21 mouse cellular contexts compared by ENCODE assay signal in the genomic region with DNA sequence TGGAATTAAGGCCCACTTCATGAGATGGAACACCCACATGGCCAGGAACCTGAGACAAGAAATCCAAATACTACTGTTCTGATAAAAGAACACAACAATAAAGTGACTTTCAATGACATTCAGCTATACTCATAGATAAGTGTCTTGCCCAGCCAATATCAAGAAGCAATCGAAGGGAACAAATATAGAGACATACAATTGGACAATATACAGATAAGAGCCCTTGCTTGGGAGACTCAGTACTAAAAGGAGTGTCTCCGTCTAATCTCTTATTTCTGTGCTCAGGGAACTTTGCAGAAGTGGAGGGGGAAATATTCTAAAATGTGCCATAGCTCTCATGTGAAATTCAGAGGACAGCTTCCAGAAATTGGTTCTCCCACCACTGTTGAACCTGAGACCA.
A peak's percentile ranks its signal among the peaks of the same experiment; 100 is the strongest.
DNase-seq lines count a peak whose midpoint lies in the region; ATAC-seq and TF ChIP-seq lines count a peak whose summit lies in the region.
"Had no signal": no experiment of that assay in that cellular context is flagged by ENCODE, and none has a peak within 500 bp of the region (broad histone marks: within the 10 kb centered on the region; RNA-seq: fewer than 3 reads in every experiment).

No protein-coding gene starts in this region.

- no peaks in the 10 kb centered on the region for H3K27me3 ChIP-seq in MEL (ENCODE audit: control insufficient read depth in 1 of 2, insufficient read depth in 2 of 2, low read length in 2 of 2)
- H3K27me3 ChIP-seq: CH12.LX, Patski had no signal

- H3K79me2 ChIP-seq in MEL (ENCODE audit: control insufficient read depth, insufficient read depth, low read length, poor library complexity) = peaks cover 10% of the 10 kb centered on the region

- peak; percentile 39 for DNase-seq in MEL (ENCODE audit: low read depth, low spot score)
- no peak for DNase-seq in adrenal gland, adult (ENCODE audit: inconsistent age in 2 of 2, low spot score in 1 of 2)
- DNase-seq: adrenal gland, adult 2 months; adrenal gland, adult 8-10 months; adrenal gland, postnatal 10 days; adrenal gland, postnatal 14 days; adrenal gland, postnatal 25 days; adrenal gland, postnatal 36 days; B cell, adult 2 months; cerebellum, adult 11 months; cerebellum, adult 11-12 months; cerebellum, adult 18-20 months; cerebellum, adult 2 months; cerebellum, adult 8-10 months; cerebellum, adult 9-10 months had no signal

- no peak overlapping the region for H3K27ac ChIP-seq in MEL (ENCODE audit: control insufficient read depth, low read depth, low read length)

- no peak for TF ChIP-seq CTCF in MEL (IDR thresholded peaks at IDR 0.05 in 2 of 3, conservative IDR thresholded peaks at IDR 0.05 in 1 of 3; ENCODE audit: control insufficient read depth in 1 of 3, insufficient read depth in 1 of 3, low read depth in 2 of 3, low read length in 3 of 3, poor library complexity in 1 of 3, severe bottlenecking in 1 of 3)

- ATAC-seq in megakaryocyte-erythroid progenitor cell, adult 5-6 weeks (replicated peaks; ENCODE audit: low FRiP score, low TSS enrichment, poor library complexity, severe bottlenecking) = peak; percentile 52; the same call in 1 of the 2 replicates
- no peak for ATAC-seq in activated CD4-positive, CD25-positive, alpha-beta regulatory T cell, adult 4 months
- ATAC-seq: CD4-positive, CD25-positive, alpha-beta regulatory T cell, adult 4 months; Patski had no signal

- H3K9ac ChIP-seq in MEL (ENCODE audit: control insufficient read depth, low read depth, low read length, poor library complexity, severe bottlenecking) = no peak overlapping the region

- TF ChIP-seq POLR2A in MEL (IDR thresholded peaks at IDR 0.05; ENCODE audit: control insufficient read depth in 1 of 2, insufficient read depth in 1 of 2, low read depth in 1 of 2, low read length in 2 of 2, poor library complexity in 1 of 2) = no peak

- no peaks in the 10 kb centered on the region for H3K9me3 ChIP-seq in MEL (replicated peaks; ENCODE audit: insufficient read depth, low read length)
- H3K9me3 ChIP-seq: G1E had no signal

- TF ChIP-seq RAD21 in MEL (IDR thresholded peaks at IDR 0.05; ENCODE audit: low read depth, low read length) = no peak

- no peak overlapping the region for H3K4me3 ChIP-seq in MEL (ENCODE audit: control insufficient read depth in 1 of 2, insufficient read depth in 1 of 2, low read depth in 2 of 2, low read length in 2 of 2)

- peaks cover 0 to 14% of the 10 kb centered on the region in 2 experiments; a peak in 3 of 4 replicates for H3K4me1 ChIP-seq in MEL (ENCODE audit: control insufficient read depth in 1 of 2, insufficient read depth in 2 of 2, low read length in 2 of 2)

- no peak for TF ChIP-seq EP300 in MEL (IDR thresholded peaks at IDR 0.05; ENCODE audit: low read depth in 1 of 2, low read length in 2 of 2)

- H3K36me3 ChIP-seq in MEL (ENCODE audit: control insufficient read depth in 1 of 2, insufficient read depth in 2 of 2, low read length in 2 of 2) = peaks cover 6 to 20% of the 10 kb centered on the region in 2 experiments

TF ChIP-seq in MEL, 35 proteins besides CTCF, POLR2A, EP300 and RAD21:
- no peak for TF ChIP-seq POLR2AphosphoS2 (IDR thresholded peaks at IDR 0.05; ENCODE audit: low read length)
- TF ChIP-seq TAL1 (IDR thresholded peaks at IDR 0.05; ENCODE audit: low read length) = no peak
- no peak for TF ChIP-seq MEF2A (IDR thresholded peaks at IDR 0.05; ENCODE audit: extremely low read depth, insufficient replicate concordance, low read depth, low read length, poor library complexity, severe bottlenecking)
- TF ChIP-seq GATA1 (IDR thresholded peaks at IDR 0.05; ENCODE audit: low read depth, low read length) = peak; percentile 58; the same call in 1 of the 2 replicates
- TF ChIP-seq ETS1 (IDR thresholded peaks at IDR 0.05; ENCODE audit: low read depth, low read length) = no peak
- no peak for TF ChIP-seq E2F4 (IDR thresholded peaks at IDR 0.05; ENCODE audit: borderline replicate concordance, low read depth, low read length)
